Mouse (Mus musculus) lung, embryonic 14.5 days (tissue): ENCODE measurements at regions not wholly inside any gene's neighbourhood (a gene's known extent, or its start where the extent isn't known, plus 50 kb on each side); places are given as distances from the start of the nearest gene placed in this dataset.

Experiments used
- ATAC-seq: fragments of 200-750 bp; cut with Nextera tagmentation; 2 replicates; pipeline ENCODE4 v1.8.0; 2017; ENCODE audit warnings: mild to moderate bottlenecking, moderate TSS enrichment, moderate library complexity; ENCODE audit not compliant: insufficient read depth
- DNase-seq: peaks from one replicate; pipeline ENCODE4 v3.0.0-alpha.2; 2015
- H3K27ac ChIP-seq: fragments of 300-500 bp; sonication (generic); 2 replicates; pipeline ENCODE4 v1.5.1; 2014; ENCODE audit warnings: low read depth, mild to moderate bottlenecking, moderate library complexity
- H3K27me3 ChIP-seq: fragments of 300-500 bp; sonication (generic); 2 replicates; pipeline ENCODE4 v1.6.1; 2014; ENCODE audit warnings: low read length, control low read depth; ENCODE audit not compliant: insufficient read depth
- H3K36me3 ChIP-seq: fragments of 300-500 bp; sonication (generic); 2 replicates; pipeline ENCODE4 v1.6.1; 2014; ENCODE audit warnings: control low read depth; ENCODE audit not compliant: insufficient read depth
- H3K4me1 ChIP-seq: fragments of 300-500 bp; sonication (generic); 2 replicates; pipeline ENCODE4 v1.6.1; 2014; ENCODE audit warnings: antibody characterized with exemption, control low read depth; ENCODE audit not compliant: insufficient read depth
- H3K4me2 ChIP-seq: fragments of 300-500 bp; sonication (generic); 2 replicates; pipeline ENCODE4 v1.6.1; 2014; ENCODE audit warnings: mild to moderate bottlenecking
- H3K4me3 ChIP-seq: fragments of 300-500 bp; sonication (generic); 2 replicates; pipeline ENCODE4 v1.5.1; 2014; ENCODE audit warnings: low read depth, low read length
- H3K9ac ChIP-seq: fragments of 300-500 bp; sonication (generic); 2 replicates; pipeline ENCODE4 v1.6.1; 2014
- H3K9me3 ChIP-seq: fragments of 300-500 bp; sonication (generic); 2 replicates; pipeline ENCODE4 v1.6.1; 2016; ENCODE audit warnings: low read depth, low read length, control low read depth
- CTCF ChIP-seq: IDR thresholded peaks from 2 replicates; pipeline ENCODE4 v1.5.1; 2016; ENCODE audit warnings: antibody characterized with exemption, low read depth
- WGBS: fragments of 180-500 bp; shearing (Covaris S2); extraction: QIAGEN DNeasy Blood & Tissue Kit; methylation state at CpG from one replicate; pipeline ENCODE4 v1.1.7; 2014; 5-methylcytosine and 5-hydroxymethylcytosine counted together

DNA sequence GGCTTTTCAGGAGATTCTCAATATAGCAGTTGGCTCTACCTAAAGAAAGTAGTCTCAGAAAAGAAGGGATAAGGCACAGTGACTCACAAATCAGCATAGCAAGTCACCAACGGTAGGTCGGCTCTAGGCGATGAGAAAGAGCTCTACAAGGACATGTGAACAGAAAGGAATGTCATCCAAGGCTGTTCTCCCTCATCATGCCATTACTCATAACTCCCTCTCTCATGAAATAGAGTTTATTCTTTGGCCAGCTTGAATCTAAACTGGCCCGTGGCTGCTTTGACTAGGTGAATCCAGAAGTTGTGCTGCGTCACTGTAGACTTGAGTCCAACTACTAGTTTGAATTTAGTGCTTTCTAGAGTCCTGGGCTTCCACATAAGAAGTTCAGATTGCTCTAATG lies 447.7 kb downstream of the Gtdc1 start:
- Histone ChIP-seq H3K4me1 (no peaks in the 10 kb centered on the region), H3K4me2 (no peak overlapping the region), H3K36me3 (no peaks in the 10 kb centered on the region), H3K9me3 (no peaks in the 10 kb centered on the region), H3K4me3 (no peak overlapping the region), H3K27me3 (no peaks in the 10 kb centered on the region), H3K9ac (no peak overlapping the region), H3K27ac (no peak overlapping the region)
- WGBS, result 91% methylated on average over 5 of the region's 5 CpGs
- no peak for TF ChIP-seq CTCF
- no peak for DNase-seq
- no peak for ATAC-seq

DNA sequence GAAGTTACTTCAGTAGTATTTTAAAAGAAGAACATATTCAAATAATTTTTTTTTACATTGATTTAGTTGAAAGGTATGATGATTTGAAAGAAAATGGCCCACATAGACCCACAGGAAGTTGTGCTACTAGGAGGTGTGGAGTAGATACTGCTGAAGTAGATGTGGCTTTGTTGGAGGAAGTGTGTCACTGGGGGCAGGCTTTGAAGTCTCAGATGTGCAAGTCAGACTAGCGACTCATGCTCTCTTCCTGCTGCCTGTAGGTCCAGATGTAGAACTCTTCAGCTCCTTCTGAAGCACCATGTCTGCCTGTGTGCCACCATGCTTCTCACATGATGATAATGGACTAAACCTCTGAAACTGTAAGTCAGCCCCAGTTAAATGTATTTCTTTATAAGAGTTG lies 452.0 kb downstream of the Gtdc1 start:
- Histone ChIP-seq H3K4me3 (no peak overlapping the region), H3K27ac (no peak overlapping the region), H3K36me3 (no peaks in the 10 kb centered on the region), H3K9me3 (no peaks in the 10 kb centered on the region), H3K4me2 (no peak overlapping the region), H3K27me3 (no peaks in the 10 kb centered on the region), H3K4me1 (no peaks in the 10 kb centered on the region), H3K9ac (no peak overlapping the region)
- ATAC-seq, result no peak
- 67% methylated on average over 1 of the region's 1 CpGs for WGBS
- DNase-seq, result no peak
- no peak for TF ChIP-seq CTCF

DNA sequence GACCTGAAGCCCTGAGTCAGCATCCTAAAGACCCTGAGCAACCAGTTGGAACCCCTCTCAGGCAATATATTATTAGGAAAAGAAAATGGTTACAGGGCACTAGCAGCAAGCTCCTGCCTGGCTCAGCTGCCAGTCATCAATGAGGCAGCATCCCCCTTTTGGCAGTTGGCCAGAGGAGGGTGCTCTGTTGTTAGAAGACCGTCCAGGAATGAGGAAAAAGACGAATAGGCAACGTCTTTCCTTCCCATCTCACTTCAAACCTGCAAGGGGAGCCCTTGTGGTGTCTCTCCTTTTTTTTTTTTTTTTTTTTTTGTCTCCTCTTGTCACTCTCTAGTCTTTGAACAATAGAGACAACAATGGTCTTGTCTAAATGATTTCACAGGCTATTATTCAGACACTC lies 452.8 kb downstream of the Gtdc1 start:
- Histone ChIP-seq H3K27ac (no peak overlapping the region), H3K4me3 (no peak overlapping the region), H3K27me3 (no peaks in the 10 kb centered on the region), H3K9me3 (no peaks in the 10 kb centered on the region), H3K4me2 (no peak overlapping the region), H3K4me1 (no peaks in the 10 kb centered on the region), H3K9ac (no peak overlapping the region), H3K36me3 (no peaks in the 10 kb centered on the region)
- WGBS, result 8% methylated on average over 3 of the region's 3 CpGs
- DNase-seq (peak; percentile 36), ATAC-seq (no peak)
- no peak for TF ChIP-seq CTCF

- ATAC-seq, result no peak
- Histone ChIP-seq H3K27me3 (no peaks in the 10 kb centered on the region), H3K4me3 (no peak overlapping the region), H3K4me1 (no peaks in the 10 kb centered on the region; the same call in 1 of the 2 replicates), H3K36me3 (no peaks in the 10 kb centered on the region), H3K27ac (no peak overlapping the region), H3K9me3 (no peaks in the 10 kb centered on the region), H3K9ac (no peak overlapping the region), H3K4me2 (no peak overlapping the region)
- no peak for DNase-seq
- no peak for TF ChIP-seq CTCF
Observed at GRCm38 (mm10) chr2:44471381-44471780, 456.1 kb downstream of the Gtdc1 start.

DNA sequence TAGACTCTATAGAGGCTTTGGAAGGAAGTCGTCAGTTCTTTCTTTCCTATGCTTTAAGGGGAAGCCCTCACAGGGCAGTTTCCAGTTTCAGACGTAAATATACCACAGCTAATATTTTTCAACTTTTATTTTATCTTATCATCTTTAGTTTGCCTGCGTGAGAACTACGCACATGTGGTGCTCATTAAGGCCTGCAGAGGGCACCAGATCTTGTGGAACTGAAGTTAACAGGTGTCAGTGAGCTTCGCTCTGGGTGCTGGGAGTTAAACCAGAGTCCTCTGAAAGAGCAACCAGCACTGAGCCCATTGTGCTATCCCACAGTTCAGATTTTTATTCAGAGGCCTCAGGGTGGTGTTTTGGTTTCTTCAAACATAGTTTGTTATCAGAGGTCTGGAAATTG lies 456.5 kb downstream of the Gtdc1 start:
- DNase-seq (no peak), ATAC-seq (no peak)
- no peak for TF ChIP-seq CTCF
- Histone ChIP-seq H3K4me3 (no peak overlapping the region), H3K27ac (no peak overlapping the region), H3K9ac (no peak overlapping the region), H3K36me3 (no peaks in the 10 kb centered on the region), H3K27me3 (no peaks in the 10 kb centered on the region), H3K4me2 (no peak overlapping the region), H3K9me3 (no peaks in the 10 kb centered on the region), H3K4me1 (no peaks in the 10 kb centered on the region; the same call in 1 of the 2 replicates)
- WGBS, result 86% methylated on average over 5 of the region's 5 CpGs

DNA sequence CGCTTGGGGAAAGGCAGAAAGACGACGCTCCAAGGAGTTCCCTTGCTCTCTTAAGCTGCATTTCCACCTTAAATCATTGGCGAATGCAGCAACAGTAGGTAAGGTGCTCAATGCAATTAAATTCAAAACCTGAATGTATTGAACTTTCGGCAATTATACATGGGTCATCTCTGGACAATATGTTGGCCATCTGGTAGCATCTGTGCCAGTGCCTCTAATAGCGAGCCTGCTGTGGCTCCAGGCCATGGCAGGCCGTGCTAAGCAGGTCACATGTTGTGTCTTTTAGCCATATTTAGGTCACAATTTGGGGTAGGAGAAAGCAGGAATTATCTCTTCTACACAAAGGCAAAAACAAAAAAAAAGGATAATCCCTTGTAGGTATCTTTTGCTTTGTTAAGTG lies 462.8 kb downstream of the Gtdc1 start:
- no peak overlapping the region for H3K27ac ChIP-seq
- H3K4me3 ChIP-seq, result no peak overlapping the region
- H3K36me3 ChIP-seq, result no peaks in the 10 kb centered on the region
- H3K4me2 ChIP-seq, result no peak overlapping the region
- H3K9me3 ChIP-seq, result no peaks in the 10 kb centered on the region
- WGBS, result 91% methylated on average over 7 of the region's 7 CpGs
- no peaks in the 10 kb centered on the region for H3K27me3 ChIP-seq
- TF ChIP-seq CTCF, result no peak
- peaks cover 5% of the 10 kb centered on the region for H3K4me1 ChIP-seq
- DNase-seq (no peak), ATAC-seq (no peak)
- H3K9ac ChIP-seq, result no peak overlapping the region

DNA sequence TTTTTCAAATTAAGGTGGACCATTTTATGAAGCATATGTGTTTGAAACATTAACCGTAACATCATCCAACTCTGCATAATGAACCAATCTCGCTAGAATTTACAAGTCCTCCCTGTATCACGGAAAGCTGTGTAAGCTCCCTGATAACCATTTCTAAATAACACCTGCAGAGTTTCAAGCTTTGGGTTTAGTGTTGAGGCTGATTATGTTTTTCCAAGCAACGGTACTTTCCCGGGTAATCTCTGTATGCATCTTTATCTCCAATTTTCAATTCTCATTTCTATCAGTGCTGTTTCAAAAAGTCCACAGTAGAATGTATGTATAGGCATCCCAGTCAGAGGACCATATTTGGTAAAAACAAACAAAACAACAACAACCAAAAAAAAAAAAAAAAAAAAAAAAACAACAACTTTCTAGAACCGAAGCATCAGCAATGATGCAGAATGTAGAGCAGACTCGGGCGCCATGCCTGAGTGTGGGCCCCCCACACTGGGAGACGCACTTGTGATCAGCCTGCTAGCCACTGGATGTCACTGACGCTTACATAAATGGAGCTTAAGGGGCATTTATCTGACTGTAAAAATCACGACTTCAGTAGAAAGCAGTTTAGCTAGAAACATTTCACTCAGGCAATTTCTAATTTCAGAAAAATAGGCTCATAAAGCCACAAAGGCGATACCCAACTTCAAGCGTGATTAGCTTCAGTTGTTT lies 464.7 kb downstream of the Gtdc1 start:
- 70% methylated on average over 13 of the region's 13 CpGs for WGBS
- TF ChIP-seq CTCF, result 0 out of 2 replicates have a peak, but pooled peaks have one; percentile 13
- H3K4me3 ChIP-seq, result no peak overlapping the region
- DNase-seq (peak; percentile 57), ATAC-seq (no peak)
- no peaks in the 10 kb centered on the region for H3K27me3 ChIP-seq
- H3K9me3 ChIP-seq, result no peaks in the 10 kb centered on the region
- H3K36me3 ChIP-seq, result no peaks in the 10 kb centered on the region
- H3K4me2 ChIP-seq, result no peak overlapping the region
- no peak overlapping the region for H3K27ac ChIP-seq
- no peak overlapping the region for H3K9ac ChIP-seq
- H3K4me1 ChIP-seq, result peaks cover 5% of the 10 kb centered on the region; the same call in 1 of the 2 replicates
